Mouse (Mus musculus) thymus, adult 2 months (tissue): ENCODE data around the gene Casz1. TPM values are rescaled to one million over a fixed set of nuclear protein-coding genes. Genes with fewer than 3 reads are reported as not detected.

Source experiments
- DNase-seq: peaks from one replicate; pipeline ENCODE4 v3.0.0; 2021
- H3K27ac ChIP-seq: fragments of 200-500 bp; 2 replicates; pipeline ENCODE4 v1.5.1; 2012; ENCODE audit warnings: low read length, control low read depth; ENCODE audit not compliant: control insufficient read depth, insufficient read depth
- H3K27me3 ChIP-seq: fragments of 200-500 bp; 2 replicates; pipeline ENCODE4 v1.6.1; 2012; ENCODE audit warnings: mild to moderate bottlenecking, low read length, moderate library complexity, mixed read lengths; ENCODE audit not compliant: control insufficient read depth, insufficient read depth
- H3K36me3 ChIP-seq: fragments of 200-500 bp; 2 replicates; pipeline ENCODE4 v1.6.1; 2012; ENCODE audit warnings: mild to moderate bottlenecking, low read length, moderate library complexity; ENCODE audit not compliant: control insufficient read depth, insufficient read depth
- H3K4me1 ChIP-seq: fragments of 200-500 bp; replicated peaks from 2 replicates; pipeline ENCODE4 v1.6.1; 2012; ENCODE audit warnings: low read length; ENCODE audit not compliant: control insufficient read depth, insufficient read depth
- H3K4me3 ChIP-seq: fragments of 200-500 bp; 2 replicates; pipeline ENCODE4 v1.5.1; 2012; ENCODE audit warnings: mild to moderate bottlenecking, low read length, control low read depth, moderate library complexity; ENCODE audit not compliant: control insufficient read depth, insufficient read depth
- CTCF ChIP-seq: fragments of 200-500 bp; IDR thresholded peaks from 2 replicates; pipeline ENCODE4 v1.5.1; 2012; ENCODE audit warnings: mild to moderate bottlenecking, control low read depth, low read length, moderate library complexity, borderline replicate concordance; ENCODE audit not compliant: control insufficient read depth, poor library complexity, insufficient read depth; ENCODE audit errors: extremely low read depth
- POLR2A ChIP-seq: fragments of 200-500 bp; IDR thresholded peaks from 2 replicates; pipeline ENCODE4 v1.6.1; 2012; ENCODE audit warnings: mild to moderate bottlenecking, low read length, control low read depth, moderate library complexity; ENCODE audit not compliant: control insufficient read depth, poor library complexity, insufficient read depth; ENCODE audit errors: extremely low read depth
- WGBS: fragments of 180-500 bp; shearing (Covaris S2); methylation state at CpG from one replicate; pipeline ENCODE4 v1.1.7; 2018; 5-methylcytosine and 5-hydroxymethylcytosine counted together
- polyA plus RNA-seq: library from polyadenylated mRNA; depleted of rRNA; stranded (reverse); fragments of >200 nt; gene quantifications from 2 replicates; pipeline ENCODE4 v1.2.3, GENCODE M21; 2012

Casz1 gene
- polyA plus RNA-seq, 1 experiment, result 5.8 TPM

GRCm38 (mm10) chr4:148837046-148837445 lies 32.8 kb downstream of the Casz1 start:
- no peak for DNase-seq
- Histone ChIP-seq H3K27me3 (no peaks in the 10 kb centered on the region), H3K27ac (no peak overlapping the region), H3K36me3 (no peaks in the 10 kb centered on the region), H3K4me1 (no peaks in the 10 kb centered on the region), H3K4me3 (no peak overlapping the region)
- 71% methylated on average over 9 of the region's 9 CpGs for WGBS
- no peak for TF ChIP-seq POLR2A
- no peak for TF ChIP-seq CTCF

- Histone ChIP-seq H3K36me3 (no peaks in the 10 kb centered on the region), H3K27ac (no peak overlapping the region), H3K4me3 (no peak overlapping the region), H3K27me3 (no peaks in the 10 kb centered on the region), H3K4me1 (no peaks in the 10 kb centered on the region)
- TF ChIP-seq POLR2A (no peak), CTCF (no peak)
- no peak for DNase-seq
- 88% methylated on average over 6 of the region's 6 CpGs for WGBS
Measured at GRCm38 (mm10) chr4:148837644-148838043, 33.4 kb downstream of the Casz1 start.

- WGBS, result 74% methylated on average over 6 of the region's 6 CpGs
- Histone ChIP-seq H3K36me3 (no peaks in the 10 kb centered on the region), H3K27ac (no peak overlapping the region), H3K27me3 (no peaks in the 10 kb centered on the region), H3K4me1 (no peaks in the 10 kb centered on the region), H3K4me3 (no peak overlapping the region)
- no peak for TF ChIP-seq CTCF
- TF ChIP-seq POLR2A, result no peak
- no peak for DNase-seq
Measured at GRCm38 (mm10) chr4:148842302-148842701, 38.1 kb downstream of the Casz1 start.

- WGBS, result 84% methylated on average over 7 of the region's 7 CpGs
- Histone ChIP-seq H3K36me3 (no peaks in the 10 kb centered on the region), H3K27ac (no peak overlapping the region), H3K4me3 (no peak overlapping the region), H3K27me3 (no peaks in the 10 kb centered on the region), H3K4me1 (no peaks in the 10 kb centered on the region)
- DNase-seq, result no peak
- TF ChIP-seq CTCF, result no peak
- TF ChIP-seq POLR2A, result no peak
Measured at GRCm38 (mm10) chr4:148844921-148845320, 40.7 kb downstream of the Casz1 start.

- WGBS, result 61% methylated on average over 9 of the region's 9 CpGs
- H3K4me1 ChIP-seq, result no peaks in the 10 kb centered on the region
- H3K4me3 ChIP-seq, result no peak overlapping the region
- TF ChIP-seq POLR2A (no peak), CTCF (no peak)
- H3K36me3 ChIP-seq, result no peaks in the 10 kb centered on the region
- H3K27me3 ChIP-seq, result no peaks in the 10 kb centered on the region
- H3K27ac ChIP-seq, result no peak overlapping the region
- DNase-seq, result no peak
Measured at GRCm38 (mm10) chr4:148846203-148846602, 42.0 kb downstream of the Casz1 start.

GRCm38 (mm10) chr4:148846724-148847123 lies 42.5 kb downstream of the Casz1 start:
- Histone ChIP-seq H3K36me3 (no peaks in the 10 kb centered on the region), H3K27ac (no peak overlapping the region), H3K4me3 (no peak overlapping the region), H3K4me1 (no peaks in the 10 kb centered on the region), H3K27me3 (no peaks in the 10 kb centered on the region)
- DNase-seq, result no peak
- WGBS, result 76% methylated on average over 11 of the region's 11 CpGs
- TF ChIP-seq CTCF (no peak), POLR2A (no peak)

GRCm38 (mm10) chr4:148847636-148848035 lies 43.4 kb downstream of the Casz1 start:
- no peaks in the 10 kb centered on the region for H3K4me1 ChIP-seq
- no peak for TF ChIP-seq POLR2A
- no peak for TF ChIP-seq CTCF
- no peaks in the 10 kb centered on the region for H3K27me3 ChIP-seq
- no peak for DNase-seq
- 93% methylated on average over 9 of the region's 9 CpGs for WGBS
- H3K27ac ChIP-seq, result no peak overlapping the region
- H3K4me3 ChIP-seq, result no peak overlapping the region
- H3K36me3 ChIP-seq, result no peaks in the 10 kb centered on the region
